Mouse (Mus musculus): Measurements from ENCODE around the gene Srrm2. TPM values are rescaled to one million over a fixed set of nuclear protein-coding genes. Genes with fewer than 3 reads are reported as not detected.

Srrm2 gene
- 496 and 536 TPM in 2 replicates for polyA plus RNA-seq (2015; fragmentation: Nextera tagmentation; extraction: Ambion mirVana)

DNA sequence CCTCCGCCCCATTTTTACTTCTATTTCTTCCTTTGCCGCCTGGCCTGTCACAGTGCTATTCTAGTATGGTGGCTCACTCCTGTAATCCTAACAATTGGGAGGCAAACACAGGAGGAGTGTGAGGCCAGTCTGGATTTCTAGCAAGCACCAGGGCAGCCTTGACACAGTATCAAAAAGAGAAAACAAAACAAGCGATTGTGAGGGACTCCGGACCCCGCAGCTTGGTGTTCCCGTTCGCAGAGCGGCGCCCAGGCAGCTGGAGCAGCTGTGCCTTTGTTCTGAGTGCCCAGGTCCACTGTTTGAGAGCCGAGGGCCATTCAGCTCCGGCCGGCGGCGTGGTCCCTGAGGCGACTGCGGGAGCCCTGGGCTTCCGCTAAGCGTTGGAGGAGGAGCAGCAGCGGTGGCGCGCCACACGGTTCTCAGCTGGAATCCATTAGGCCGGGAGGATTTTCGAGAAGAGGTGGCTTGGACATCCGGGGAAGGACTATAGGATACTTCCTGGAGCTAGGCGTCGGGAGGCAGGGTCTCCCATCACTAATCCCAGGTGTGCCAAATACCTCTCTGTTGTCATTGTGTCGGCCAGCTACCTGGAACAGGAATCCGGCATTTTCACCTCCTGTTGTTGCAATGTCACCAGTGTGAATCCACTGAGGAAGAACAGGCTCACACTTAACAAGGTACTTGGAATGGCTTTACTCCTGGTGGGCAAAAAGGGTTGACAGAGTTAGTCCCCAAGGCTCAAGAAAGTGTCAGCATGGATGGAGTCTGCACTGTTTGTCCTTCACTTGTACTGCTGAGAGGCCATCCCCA, at the start of gene Srrm2:
Srrm2 (plus strand) TSS at position 264 of the 810 bp plus-strand sequence.
- no peaks in the 10 kb centered on the region for H3K27me3 ChIP-seq
- H3K4me1 ChIP-seq, result peaks cover 30% of the 10 kb centered on the region

DNA sequence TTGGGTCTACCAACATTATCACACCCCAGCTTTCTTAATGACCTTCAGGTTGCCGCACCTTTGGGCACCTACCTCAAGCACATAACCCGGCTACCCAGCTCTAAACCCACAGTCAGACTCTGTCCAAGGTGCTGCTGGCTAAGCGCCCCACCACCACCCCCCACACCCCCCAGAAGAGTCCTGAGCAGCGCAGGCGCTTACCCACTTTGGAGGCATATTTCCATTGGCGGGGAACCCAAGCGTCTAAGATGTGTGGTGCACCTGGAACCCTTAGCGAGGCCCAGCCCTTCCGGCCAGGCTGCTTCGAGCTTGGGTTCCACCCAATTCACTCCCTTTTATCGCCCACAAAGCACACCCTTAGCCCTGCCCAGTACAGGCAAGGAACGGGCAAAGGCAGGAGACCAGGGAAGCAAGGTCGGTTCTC, 49.7 kb upstream of the Srrm2 start, which contains the start of gene Paqr4:
Paqr4 (minus strand) TSS at position 270 of the 424 bp plus-strand sequence.
- peak; percentile 16; the same call in 1 of the 2 replicates for ATAC-seq (replicated peaks; ENCODE audit: low FRiP score)
- Histone ChIP-seq H3K27ac (peak within 1 kb of the TSS; percentile 63), H3K9me3 (replicated peaks) (no peaks in the 10 kb centered on the region), H3K27me3 (peaks cover 67% of the 10 kb centered on the region), H3K4me1 (peaks cover 67% of the 10 kb centered on the region), H3K4me2 (peak within 1 kb of the TSS; percentile 97), H3K4me3 (replicated peaks) (peak within 1 kb of the TSS; percentile 63), H3K36me3 (peaks cover 17% of the 10 kb centered on the region), H3K9ac (peak within 1 kb of the TSS; percentile 58)
- WGBS, result 8% methylated on average over 13 of the region's 13 CpGs

More for the DNA sequence above, at the start of gene Srrm2:
- Histone ChIP-seq H3K4me2 (peak within 1 kb of the TSS; percentile 70), H3K36me3 (no peaks in the 10 kb centered on the region), H3K27ac (peak within 1 kb of the TSS; percentile 81), H3K4me3 (replicated peaks) (peak within 1 kb of the TSS; percentile 54), H3K9me3 (replicated peaks) (no peaks in the 10 kb centered on the region), H3K9ac (peak within 1 kb of the TSS; percentile 72)
- WGBS, result 3% methylated on average over 29 of the region's 29 CpGs
- peak; percentile 75 for ATAC-seq (replicated peaks; ENCODE audit: low FRiP score)

DNA sequence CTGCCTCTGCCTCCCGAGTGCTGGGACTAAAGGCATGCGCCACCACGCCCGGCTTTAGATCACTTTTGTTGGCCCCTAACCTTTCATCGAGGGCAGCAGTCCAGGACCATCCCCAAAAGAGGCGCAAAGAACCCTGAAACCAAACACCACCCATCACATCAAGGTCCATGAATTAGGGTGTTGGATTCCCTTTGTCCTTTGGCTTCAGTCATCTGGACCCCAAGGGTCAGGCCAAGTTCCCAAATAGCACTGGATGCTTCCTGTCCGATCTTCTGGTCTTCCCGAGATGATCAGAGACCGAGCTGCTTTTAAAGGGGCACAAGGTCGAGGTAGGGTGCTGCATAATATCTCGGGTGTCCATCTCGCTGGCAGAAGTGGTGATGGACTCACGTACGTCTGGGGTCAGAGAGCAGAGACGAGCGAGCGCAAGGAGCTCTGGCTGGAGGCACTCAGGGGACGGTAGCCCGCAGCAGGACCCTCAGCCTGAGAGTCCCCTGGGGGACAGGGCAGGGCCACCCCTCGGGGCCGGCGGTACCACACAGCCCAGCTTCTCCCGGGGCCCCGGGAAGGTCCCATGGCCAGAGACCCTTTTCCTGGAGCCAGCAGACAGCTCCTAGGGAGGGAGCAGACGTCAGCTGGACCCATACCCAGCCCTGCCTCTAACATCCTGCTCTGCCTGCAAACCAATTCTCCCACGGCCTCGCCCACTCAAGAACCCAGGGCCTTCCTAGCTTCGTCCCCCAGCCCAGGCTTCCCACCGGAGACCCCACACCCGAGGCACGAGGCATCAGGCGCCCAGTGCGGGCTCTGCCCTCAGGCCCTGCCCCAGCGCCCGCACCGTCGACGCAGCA, 48.7 kb upstream of the Srrm2 start:
- WGBS, result 36% methylated on average over 38 of the region's 38 CpGs
- H3K4me2 ChIP-seq, result peak overlapping the region; percentile 43
- H3K27me3 ChIP-seq, result peaks cover 77% of the 10 kb centered on the region
- H3K4me1 ChIP-seq, result peaks cover 76% of the 10 kb centered on the region
- no peaks in the 10 kb centered on the region for H3K9me3 ChIP-seq (replicated peaks)
- peaks cover 8% of the 10 kb centered on the region; the same call in 1 of the 2 replicates for H3K36me3 ChIP-seq
- no peak overlapping the region for H3K9ac ChIP-seq
- ATAC-seq (replicated peaks; ENCODE audit: low FRiP score), result no peak
- no peak overlapping the region for H3K27ac ChIP-seq
- peak overlapping the region; percentile 27 for H3K4me3 ChIP-seq (replicated peaks)

DNA sequence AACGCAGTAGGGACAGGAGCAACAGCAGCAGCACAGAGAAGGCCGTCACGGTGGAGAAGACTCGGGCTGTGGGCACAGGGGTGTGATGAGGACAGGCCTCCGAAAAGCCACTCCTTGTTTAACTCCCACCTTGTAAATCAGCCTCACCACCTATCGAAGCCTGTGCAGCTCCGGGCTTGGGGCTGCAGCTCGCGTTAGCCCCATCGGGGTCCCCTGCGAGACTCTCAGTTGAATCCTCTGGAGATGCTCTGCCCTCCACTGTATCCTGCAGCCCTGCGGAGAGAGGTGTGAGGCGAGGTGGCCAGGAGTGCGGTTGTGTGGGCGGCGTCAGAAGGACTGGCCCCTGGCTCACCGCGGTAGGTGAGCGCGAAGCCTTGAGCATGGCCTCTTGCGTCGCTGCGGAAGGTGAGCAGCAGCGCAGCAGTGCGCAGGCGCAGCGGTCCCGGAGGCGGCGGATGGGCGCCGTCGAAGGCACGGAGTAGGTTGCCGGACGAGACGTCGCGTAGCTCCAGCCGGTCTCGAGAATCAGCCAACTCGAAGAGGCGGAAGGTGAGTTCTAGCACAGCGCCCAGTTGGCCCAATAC, 48.0 kb upstream of the Srrm2 start:
- no peak for ATAC-seq (replicated peaks; ENCODE audit: low FRiP score)

GRCm38 (mm10) chr17:23742941-23743340, 47.4 kb upstream of the Srrm2 start:
- no peak for ATAC-seq (replicated peaks; ENCODE audit: low FRiP score)
- H3K36me3 ChIP-seq, result no peaks in the 10 kb centered on the region
- H3K4me1 ChIP-seq, result peaks cover 71% of the 10 kb centered on the region
- H3K4me3 ChIP-seq (replicated peaks), result peak overlapping the region; percentile 27; the same call in 1 of the 2 replicates
- H3K9me3 ChIP-seq (replicated peaks), result no peaks in the 10 kb centered on the region
- H3K4me2 ChIP-seq, result peak overlapping the region; percentile 43; the same call in 1 of the 2 replicates
- H3K27me3 ChIP-seq, result peaks cover 85% of the 10 kb centered on the region
- H3K27ac ChIP-seq, result no peak overlapping the region
- WGBS, result 62% methylated on average over 12 of the region's 12 CpGs
- H3K9ac ChIP-seq, result no peak overlapping the region

More for the DNA sequence above, 48.0 kb upstream of the Srrm2 start:
- no peaks in the 10 kb centered on the region for H3K9me3 ChIP-seq (replicated peaks)
- H3K4me2 ChIP-seq, result peak overlapping the region; percentile 43
- no peak overlapping the region for H3K9ac ChIP-seq
- peaks cover 75% of the 10 kb centered on the region for H3K4me1 ChIP-seq
- peaks cover 83% of the 10 kb centered on the region for H3K27me3 ChIP-seq
- H3K4me3 ChIP-seq (replicated peaks), result peak overlapping the region; percentile 27
- peaks cover 2% of the 10 kb centered on the region; the same call in 1 of the 2 replicates for H3K36me3 ChIP-seq
- 7% methylated on average over 44 of the region's 44 CpGs for WGBS
- H3K27ac ChIP-seq, result no peak overlapping the region

- 25% methylated on average over 8 of the region's 8 CpGs for WGBS
- Histone ChIP-seq H3K27me3 (peaks cover 80% of the 10 kb centered on the region), H3K9ac (no peak overlapping the region), H3K27ac (no peak overlapping the region), H3K36me3 (no peaks in the 10 kb centered on the region), H3K4me1 (peaks cover 69% of the 10 kb centered on the region), H3K9me3 (replicated peaks) (no peaks in the 10 kb centered on the region), H3K4me3 (replicated peaks) (no peak overlapping the region), H3K4me2 (peak overlapping the region; percentile 67; the same call in 1 of the 2 replicates)
- ATAC-seq (replicated peaks; ENCODE audit: low FRiP score), result no peak
Observed at GRCm38 (mm10) chr17:23744076-23744475, 46.3 kb upstream of the Srrm2 start.

- H3K4me1 ChIP-seq, result peaks cover 68% of the 10 kb centered on the region
- H3K27ac ChIP-seq, result no peak overlapping the region
- no peaks in the 10 kb centered on the region for H3K9me3 ChIP-seq (replicated peaks)
- H3K4me2 ChIP-seq, result peak overlapping the region; percentile 67
- no peak overlapping the region for H3K9ac ChIP-seq
- no peaks in the 10 kb centered on the region for H3K36me3 ChIP-seq
- peaks cover 78% of the 10 kb centered on the region for H3K27me3 ChIP-seq
- no peak for ATAC-seq (replicated peaks; ENCODE audit: low FRiP score)
- 3% methylated on average over 14 of the region's 14 CpGs for WGBS
- peak overlapping the region; percentile 37 for H3K4me3 ChIP-seq (replicated peaks)
Observed at GRCm38 (mm10) chr17:23744651-23745050, 45.7 kb upstream of the Srrm2 start.

GRCm38 (mm10) chr17:23745301-23746251, 44.8 kb upstream of the Srrm2 start, which contains the start of gene Kremen2:
Kremen2 (minus strand) TSS chr17:23745833.
- Histone ChIP-seq H3K9me3 (replicated peaks) (no peaks in the 10 kb centered on the region), H3K27me3 (peaks cover 76% of the 10 kb centered on the region), H3K36me3 (no peaks in the 10 kb centered on the region), H3K27ac (no peak within 1 kb of the TSS), H3K4me2 (peak within 1 kb of the TSS; percentile 67), H3K4me1 (peaks cover 61% of the 10 kb centered on the region), H3K4me3 (replicated peaks) (peak within 1 kb of the TSS; percentile 37), H3K9ac (peak within 1 kb of the TSS; percentile 30; the same call in 1 of the 2 replicates)
- under 1% methylated on average over 43 of the region's 45 CpGs for WGBS
- ATAC-seq (replicated peaks; ENCODE audit: low FRiP score), result no peak

DNA sequence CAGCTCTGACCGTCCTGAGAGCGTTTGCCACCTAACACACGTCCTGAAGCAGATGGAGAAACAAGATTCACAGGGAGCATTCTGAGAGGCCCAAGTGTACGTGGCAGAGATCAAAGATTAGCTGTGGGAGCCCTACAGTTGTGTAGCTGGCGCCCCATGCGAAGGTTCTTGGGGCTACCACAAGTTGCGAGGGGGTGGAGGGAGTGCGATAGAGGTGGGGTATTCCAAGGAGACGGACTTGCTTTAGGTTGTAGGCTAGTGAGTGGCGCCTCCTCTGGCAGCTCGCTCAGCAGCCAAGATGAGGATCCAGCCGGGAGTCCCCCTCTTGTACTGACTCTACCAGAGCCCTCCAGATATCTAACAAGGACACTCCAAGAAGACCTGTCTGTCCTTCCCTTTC, 44.0 kb upstream of the Srrm2 start:
- no peak overlapping the region for H3K27ac ChIP-seq
- H3K4me3 ChIP-seq (replicated peaks), result peak overlapping the region; percentile 37
- peaks cover 1% of the 10 kb centered on the region for H3K36me3 ChIP-seq
- WGBS, result 5% methylated on average over 12 of the region's 12 CpGs
- peaks cover 56% of the 10 kb centered on the region for H3K4me1 ChIP-seq
- H3K9me3 ChIP-seq (replicated peaks), result no peaks in the 10 kb centered on the region
- no peak for ATAC-seq (replicated peaks; ENCODE audit: low FRiP score)
- peak overlapping the region; percentile 67 for H3K4me2 ChIP-seq
- H3K27me3 ChIP-seq, result peaks cover 68% of the 10 kb centered on the region
- H3K9ac ChIP-seq, result no peak overlapping the region

- H3K27me3 ChIP-seq, result peaks cover 64% of the 10 kb centered on the region
- 78% methylated on average over 3 of the region's 3 CpGs for WGBS
- H3K4me1 ChIP-seq, result peaks cover 55% of the 10 kb centered on the region
- no peak overlapping the region for H3K4me3 ChIP-seq (replicated peaks)
- H3K36me3 ChIP-seq, result peaks cover 6% of the 10 kb centered on the region
- no peak overlapping the region for H3K9ac ChIP-seq
- H3K27ac ChIP-seq, result no peak overlapping the region
- H3K4me2 ChIP-seq, result peak overlapping the region; percentile 67; the same call in 1 of the 2 replicates
- no peak for ATAC-seq (replicated peaks; ENCODE audit: low FRiP score)
- H3K9me3 ChIP-seq (replicated peaks), result no peaks in the 10 kb centered on the region
Observed at GRCm38 (mm10) chr17:23746767-23747166, 43.6 kb upstream of the Srrm2 start.
